Mouse (Mus musculus) adrenal gland (tissue): ENCODE measurements around the gene Thsd7b.

ENCODE experiments used
- intact Hi-C: fragments of 180-260 bp; cut with DNase I; formaldehyde crosslinking; loops from one replicate; pipeline ENCODE4 v1.15.1; 2025
- long read RNA-seq, 2 experiments: library from polyadenylated mRNA; unstranded; transcript quantifications; one replicate each; pipeline ENCODE4 v2.0.0; 2020; ENCODE audit warnings: borderline replicate concordance in 1 of 2; ENCODE audit not compliant: insufficient replicate concordance in 1 of 2

Gene Thsd7b
- long read RNA-seq, experiment 1, partial matches to known transcripts = 0 of 1 reads
- long read RNA-seq, experiment 1, other reads (novel, unspliced or antisense) = 1 of 1 reads
- long read RNA-seq, experiment 2 = 0 reads

DNA sequence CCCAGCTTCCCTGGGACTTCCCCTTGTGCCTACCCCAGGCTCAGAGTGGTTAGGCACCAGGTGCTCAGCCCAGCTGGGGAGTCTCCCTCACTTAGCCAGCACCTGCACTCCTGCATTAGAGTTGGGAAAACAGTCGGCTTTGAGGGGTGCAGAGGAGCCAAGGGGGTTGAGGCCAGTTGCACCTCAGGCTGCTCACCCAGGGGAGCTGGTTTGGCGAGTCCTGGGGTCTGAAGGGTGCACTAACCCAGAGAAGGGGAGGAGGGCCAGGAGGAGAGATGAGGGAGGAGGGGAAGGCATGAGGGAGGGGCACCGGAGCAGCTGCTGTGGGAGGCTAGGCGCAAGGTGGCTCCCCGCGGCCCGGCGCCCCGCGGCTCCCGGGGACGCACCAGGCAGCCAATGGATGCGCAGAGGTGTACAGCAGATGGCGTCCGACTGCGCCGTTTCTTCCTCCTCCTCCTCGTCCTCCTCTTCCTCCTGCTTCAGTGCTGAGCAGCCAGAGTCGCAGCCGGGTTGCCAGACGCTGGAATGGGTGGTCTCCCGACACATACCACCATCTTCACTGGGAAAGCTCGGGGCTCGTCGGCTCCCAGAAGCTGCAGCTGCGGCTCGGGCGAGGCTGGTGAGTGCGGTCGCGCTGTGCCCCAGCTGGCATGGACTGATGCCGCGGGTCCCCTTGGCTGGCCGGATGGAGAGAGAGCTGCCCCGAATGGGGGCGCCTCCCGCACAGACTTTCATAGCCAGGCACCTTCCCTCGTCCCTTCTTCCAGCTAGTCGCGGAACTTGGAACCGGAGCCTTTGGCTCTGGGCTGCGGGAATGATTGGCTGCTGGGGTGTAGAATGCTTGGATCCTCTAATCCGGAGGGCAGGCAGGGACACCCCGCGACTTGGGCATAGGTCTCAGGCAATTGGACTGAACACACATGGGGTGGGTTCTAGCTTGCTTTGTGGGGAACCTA is at the start of gene Thsd7b:
TSS of gene Thsd7b (plus strand) at position 321 of the 956 bp plus-strand sequence.
- intact Hi-C loops = no loop called here

DNA sequence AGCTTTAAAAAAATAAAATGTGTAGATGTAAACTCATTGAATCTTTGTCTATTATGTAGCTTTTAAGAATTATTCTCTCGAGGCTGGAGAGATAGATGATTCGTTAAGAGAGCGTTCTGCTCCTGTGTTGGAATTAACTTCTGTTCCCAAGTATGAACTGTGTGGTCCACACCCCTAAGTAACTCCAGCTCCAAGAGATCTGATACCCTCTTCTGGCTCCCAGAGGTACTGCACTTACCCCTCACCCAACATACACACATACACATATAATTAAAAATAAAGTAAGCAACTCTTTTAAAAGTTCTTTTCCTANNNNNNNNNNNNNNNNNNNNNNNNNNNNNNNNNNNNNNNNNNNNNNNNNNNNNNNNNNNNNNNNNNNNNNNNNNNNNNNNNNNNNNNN is 28.8 kb upstream of the Thsd7b start:
- intact Hi-C loops = loop anchor here (5.0 kb wide), 1 partner anchor 372 kb away; no protein-coding TSS in a partner anchor

DNA sequence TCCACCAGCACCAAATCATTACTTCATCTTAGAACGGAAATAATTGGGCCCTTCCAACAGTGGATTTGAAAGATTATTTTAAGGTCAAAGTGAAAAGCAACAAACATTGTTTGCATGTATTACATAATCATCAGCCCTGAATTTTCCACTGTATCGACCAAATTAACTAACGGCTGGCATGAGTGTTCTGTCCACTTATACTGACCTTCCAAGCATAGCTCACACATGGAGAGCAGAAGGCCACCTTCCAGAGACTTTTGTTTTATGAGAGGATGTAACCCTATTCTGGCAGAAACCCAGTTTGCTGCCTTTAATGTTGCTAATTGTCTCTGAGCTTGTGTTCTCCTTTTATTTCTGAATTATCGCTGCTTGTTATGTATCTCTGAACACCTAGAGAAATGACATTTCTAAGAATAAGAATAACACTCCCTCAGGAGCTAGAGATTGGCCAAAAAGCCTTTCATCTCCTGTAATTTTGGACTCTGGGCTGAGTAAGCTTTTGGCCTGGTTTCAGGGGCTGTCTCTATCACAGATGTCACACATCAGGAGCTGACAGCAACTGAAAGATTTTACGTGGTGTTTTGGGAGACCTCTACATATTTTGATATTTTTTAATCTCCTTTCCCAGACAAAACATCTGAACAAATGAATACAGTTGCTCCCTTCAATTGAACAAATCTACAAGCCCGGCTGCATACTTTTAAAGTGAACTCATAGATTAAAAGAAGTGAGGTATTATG is 22.2 kb upstream of the Thsd7b start:
- intact Hi-C loops = no loop called here

DNA sequence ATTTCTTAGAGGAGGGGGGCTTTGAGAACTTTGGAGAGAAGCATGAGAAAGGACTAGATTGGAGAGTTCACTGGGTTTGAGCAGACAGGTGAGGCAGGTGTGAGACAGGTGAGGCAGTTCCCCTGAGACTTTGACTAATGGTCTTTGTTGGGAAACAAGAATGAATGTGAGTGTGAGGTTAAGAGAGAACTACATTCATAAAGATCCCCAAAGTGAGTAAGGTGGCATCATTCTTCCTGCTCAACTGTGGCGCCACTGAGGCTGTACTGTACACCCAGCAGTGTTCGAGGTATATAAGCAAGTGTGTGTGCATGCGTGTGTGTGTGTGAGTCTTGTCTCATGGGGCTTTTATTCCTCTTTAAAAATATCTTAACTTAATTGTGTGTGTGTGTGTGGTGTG is 6.4 kb upstream of the Thsd7b start:
- intact Hi-C loops = no loop called here

DNA sequence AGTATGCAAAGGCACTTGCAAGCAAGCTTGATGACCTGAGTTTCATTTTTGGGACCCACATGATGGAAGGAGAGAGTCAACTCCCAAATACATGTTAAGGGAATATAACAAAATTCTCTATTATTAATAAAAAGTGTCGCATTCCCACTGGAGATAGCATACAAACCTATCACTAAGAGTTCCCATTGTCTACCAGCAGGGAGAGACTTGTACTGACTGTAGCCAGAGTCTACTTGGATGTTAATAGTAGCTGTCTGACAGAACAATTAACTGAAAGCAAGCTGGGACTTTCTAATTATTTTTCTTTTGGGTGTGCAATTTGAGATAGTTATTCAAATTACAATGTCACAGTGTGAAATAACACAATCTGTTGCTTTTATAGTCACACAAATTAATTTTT is 31.1 kb downstream of the Thsd7b start:
- intact Hi-C loops = no loop called here

DNA sequence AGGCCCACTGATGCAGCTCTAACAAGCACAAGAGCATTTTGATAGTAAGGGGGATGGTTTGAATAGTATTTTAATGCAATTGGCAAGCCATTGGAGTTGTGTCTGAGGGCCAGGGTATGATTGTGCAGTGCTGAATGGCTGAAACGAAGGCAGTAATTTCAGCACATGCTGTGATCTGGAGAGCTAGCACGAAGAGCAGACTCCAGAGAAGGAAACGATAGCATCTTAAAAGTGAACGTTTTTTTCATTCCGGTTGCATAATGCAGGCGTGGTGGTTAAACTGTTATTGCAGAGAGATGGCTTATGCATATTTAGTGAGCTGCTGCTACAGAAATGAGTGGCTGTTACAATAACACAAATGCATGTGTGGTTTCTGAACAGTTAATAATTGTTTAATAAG is 51.3 kb downstream of the Thsd7b start:
- intact Hi-C loops = no loop called here

DNA sequence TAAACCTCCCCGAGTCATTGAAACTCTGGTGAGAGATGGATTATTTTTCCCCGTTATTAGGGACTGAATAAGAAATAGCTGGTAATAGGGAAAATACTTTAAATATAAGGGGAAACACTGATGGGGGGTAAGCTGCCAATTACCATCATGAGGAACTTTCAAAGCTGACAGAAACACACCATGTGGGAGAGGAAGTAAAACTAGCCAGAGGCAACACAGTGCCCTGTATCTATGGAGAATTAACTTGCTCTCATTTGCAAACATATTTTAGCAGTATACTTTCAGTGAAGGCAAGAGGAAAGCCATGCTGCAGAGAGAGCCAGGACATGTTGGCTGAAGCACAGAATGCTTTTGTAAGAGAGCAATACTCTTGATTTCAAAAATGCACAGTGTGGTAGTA is 51.7 kb downstream of the Thsd7b start:
- intact Hi-C loops = no loop called here

DNA sequence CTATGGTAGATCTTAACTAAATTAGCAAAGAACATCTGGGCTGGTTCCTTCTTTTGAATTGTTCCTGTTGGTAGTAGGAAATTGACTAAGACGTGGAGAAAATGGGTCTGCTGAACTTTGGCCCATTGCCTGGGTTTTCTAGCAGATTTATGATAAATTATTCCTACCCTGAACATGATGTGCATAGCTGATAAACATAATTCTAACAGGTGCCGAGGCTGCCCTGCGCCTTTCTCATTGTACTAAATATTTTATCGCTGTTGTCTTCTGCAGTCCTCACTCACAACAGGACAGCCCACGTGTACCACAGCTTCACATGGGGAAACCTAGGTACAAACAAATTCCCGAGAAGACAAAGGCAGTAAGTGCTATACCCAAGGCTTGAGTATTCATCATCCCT is 83.5 kb downstream of the Thsd7b start:
- intact Hi-C loops = no loop called here

DNA sequence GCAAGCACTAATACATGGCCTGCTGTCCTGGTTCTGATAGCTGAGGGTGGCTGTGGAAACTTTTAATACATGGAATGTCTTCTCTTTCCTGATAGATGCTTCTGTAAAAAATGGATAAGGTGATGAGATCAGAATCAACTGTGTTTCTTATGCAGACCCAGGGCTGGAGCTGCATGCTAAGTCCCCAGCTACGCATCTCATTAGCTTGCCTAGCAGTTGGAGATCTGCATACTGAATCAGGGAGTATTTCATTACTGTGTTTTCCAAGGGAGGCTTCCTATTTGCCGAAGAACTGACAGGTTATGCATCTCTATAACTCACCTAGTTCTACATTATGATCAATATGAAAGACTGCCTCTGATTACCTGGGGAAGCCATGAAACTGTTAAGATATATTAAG is 84.3 kb downstream of the Thsd7b start:
- intact Hi-C loops = no loop called here

DNA sequence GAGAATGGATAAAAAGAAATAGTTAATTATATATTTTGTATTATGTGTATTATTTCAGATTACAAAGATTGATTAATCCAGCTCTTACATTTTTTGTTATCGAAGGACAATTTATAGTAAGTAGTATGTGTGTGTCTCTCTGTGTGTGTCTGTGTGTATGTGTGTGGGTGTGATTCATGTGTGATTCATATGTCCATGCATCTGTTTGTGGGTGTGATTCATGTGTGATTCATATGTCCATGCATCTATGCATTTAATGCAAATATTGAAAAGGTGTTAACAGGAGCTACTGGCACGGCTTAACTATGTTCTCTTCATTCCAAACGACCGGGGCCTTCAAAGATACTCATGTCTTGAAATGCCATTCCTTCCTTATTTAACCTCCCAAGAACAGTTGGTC is 90.3 kb downstream of the Thsd7b start:
- intact Hi-C loops = loop anchor here (10.0 kb wide), 1 partner anchor 309 kb away; no protein-coding TSS in a partner anchor

DNA sequence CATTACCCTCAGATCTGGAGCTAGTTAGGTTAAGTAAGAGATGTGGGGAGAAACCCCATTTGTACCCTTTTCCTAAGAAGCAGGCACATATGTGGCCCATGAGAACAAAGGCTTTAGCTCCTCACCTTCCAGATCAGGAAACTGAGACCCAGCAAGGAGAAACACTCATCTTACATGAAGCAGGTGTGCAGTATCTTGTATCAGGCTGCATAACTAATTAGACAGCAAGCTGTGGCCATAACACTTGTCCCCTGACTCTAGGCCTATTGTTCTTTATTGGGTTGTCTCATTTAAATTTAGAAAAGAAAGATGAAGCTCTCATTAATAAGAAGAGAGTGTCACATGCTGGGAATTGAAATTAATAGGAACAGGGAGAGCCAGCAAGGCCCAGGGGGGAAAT is 91.7 kb downstream of the Thsd7b start:
- intact Hi-C loops = loop anchor here (10.0 kb wide), 1 partner anchor 310 kb away; no protein-coding TSS in a partner anchor

DNA sequence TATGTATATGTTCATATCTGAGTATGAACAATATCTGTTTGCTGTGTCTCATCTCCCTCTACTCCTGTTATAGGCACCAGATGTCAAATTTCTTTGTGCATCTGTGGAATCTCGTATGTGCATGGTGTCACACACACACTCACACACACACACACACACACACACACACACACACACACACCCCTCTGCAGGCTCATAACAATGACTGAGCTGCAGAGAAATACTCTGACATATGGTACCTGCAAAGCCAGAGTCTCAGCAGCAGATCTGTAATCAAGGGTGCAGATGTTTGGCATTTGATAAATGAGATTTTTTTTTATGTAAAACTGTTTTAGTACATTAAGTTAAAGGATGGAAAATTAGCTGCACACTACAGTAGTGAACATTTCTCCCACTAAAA is 92.5 kb downstream of the Thsd7b start:
- intact Hi-C loops = loop anchor here (10.0 kb wide), 1 partner anchor 311 kb away; no protein-coding TSS in a partner anchor

DNA sequence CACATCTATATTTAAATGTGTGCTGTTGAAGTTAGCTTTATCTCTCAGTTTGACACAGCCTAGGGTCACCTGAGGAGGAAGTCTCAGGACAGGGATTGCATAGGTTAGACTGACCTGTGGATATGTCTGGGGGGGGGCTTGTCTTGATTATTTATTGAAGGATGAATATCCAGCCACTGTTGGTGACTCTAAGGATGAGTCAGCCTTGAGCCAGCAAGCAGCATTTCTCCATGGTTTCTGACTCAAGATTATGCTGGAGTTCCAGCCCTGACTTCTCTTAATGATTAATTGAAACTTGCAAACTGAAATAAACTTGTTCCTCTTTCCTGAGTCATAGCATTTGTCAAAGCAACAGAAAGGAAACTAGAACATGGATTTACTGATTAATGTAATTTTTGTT is 113.4 kb downstream of the Thsd7b start:
- intact Hi-C loops = no loop called here

DNA sequence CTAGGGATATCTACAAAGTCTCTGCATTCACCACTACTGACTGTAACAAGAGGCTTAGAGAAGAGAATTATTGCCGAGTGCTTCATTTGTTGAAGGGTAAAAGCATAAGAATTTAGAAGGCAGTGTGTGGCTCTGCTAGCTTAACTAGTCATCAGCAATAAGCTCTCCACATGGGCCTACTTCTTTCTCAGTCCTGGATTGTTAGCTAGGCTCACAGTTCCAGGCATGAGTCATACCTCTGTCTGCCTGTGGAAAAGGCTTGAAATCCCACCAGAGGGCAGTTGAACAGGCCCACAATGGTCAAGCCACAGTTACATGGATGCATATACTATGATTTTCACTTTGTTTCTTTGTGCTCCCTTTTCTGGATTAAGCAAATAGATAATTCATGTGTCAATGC is 138.5 kb downstream of the Thsd7b start:
- intact Hi-C loops = no loop called here

DNA sequence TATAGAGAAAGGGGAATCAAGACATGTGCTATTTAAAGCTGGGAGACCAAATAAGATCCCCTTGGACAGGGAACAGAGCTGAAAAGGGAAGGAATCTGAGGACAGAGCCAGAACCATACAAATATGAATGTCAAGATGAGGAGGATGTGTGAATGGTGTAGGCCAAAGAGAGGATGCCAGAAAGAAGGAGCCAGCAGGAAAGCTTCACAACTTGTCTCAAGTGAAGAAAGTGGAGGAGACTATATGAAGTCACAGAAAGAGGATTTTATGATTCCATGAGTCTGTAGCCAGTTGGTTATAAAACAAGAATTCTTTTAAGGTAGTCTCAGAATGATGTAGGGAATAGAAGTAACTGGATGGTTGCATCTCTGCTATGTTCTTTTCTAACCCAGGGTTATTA is 148.5 kb downstream of the Thsd7b start:
- intact Hi-C loops = no loop called here

DNA sequence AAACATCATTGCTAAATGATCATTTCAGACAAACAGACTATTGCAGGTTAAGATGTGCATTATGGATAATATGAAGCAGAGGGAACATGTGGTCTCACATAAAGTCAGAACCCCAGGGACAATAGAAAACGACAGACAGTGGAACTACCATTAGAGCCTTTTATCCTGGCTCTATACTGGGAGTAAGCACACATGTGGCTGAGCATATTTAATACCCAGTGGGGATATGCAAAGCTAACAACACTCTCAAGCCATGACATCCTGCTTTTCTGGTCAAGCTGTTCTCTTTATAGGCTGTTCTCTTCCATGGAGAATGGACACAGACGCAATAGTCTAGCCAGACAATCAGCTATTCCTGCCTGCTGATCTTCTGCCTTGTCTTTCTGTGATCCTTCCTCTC is 191.3 kb downstream of the Thsd7b start:
- intact Hi-C loops = no loop called here

DNA sequence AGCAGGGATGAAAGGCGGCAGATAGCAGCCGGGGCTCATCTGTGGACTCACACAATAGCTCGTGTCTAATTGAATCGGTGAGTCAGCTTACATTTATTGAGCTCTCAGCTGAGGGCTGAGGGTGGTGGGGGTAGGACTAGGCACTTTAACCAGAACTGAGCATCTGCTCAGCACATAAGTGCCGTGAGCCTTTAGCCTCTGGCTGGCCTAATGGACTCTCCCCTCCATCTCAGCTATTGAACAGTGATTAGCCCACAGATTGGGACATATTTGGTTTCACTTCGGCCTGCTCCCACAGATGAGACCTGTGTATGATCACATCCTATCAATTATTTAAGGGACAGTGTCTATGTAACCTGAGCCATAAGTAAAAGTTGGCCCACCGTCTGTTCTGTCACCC is 200.4 kb downstream of the Thsd7b start:
- intact Hi-C loops = no loop called here

DNA sequence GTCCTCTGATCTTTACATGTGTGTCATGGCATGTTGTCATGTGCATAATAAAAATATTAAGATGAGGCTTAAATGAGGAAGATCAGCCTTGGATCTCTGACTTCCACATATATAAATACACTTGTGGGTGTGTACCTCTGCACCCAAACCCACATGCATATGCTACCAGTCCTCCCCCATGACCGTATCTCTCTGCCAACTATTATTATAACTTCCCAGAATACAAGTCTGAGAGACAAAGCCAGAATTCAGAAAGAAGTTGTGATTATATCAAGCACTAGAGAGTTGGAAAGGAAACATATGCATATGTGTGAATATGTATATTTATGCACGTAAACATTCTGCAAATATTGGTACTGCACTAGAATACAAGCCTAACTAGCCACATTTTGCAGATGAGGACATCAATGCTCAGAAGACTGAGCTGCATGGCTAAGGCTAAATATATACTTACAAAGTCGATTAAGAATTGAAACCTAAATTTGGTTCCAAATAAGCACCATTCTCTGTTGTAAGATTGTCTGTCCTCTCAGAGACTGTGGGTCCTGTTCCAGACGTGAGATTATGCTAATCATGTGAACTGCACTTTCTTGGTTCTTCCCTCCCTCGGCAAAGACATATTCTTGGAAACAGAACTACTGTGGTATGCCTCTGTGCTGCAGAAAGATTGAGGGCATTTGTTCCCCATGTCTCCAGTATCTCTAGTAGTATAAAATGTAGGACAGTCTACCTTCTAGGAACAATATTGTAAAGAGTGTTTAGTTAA is 211.3 kb downstream of the Thsd7b start:
- intact Hi-C loops = no loop called here

DNA sequence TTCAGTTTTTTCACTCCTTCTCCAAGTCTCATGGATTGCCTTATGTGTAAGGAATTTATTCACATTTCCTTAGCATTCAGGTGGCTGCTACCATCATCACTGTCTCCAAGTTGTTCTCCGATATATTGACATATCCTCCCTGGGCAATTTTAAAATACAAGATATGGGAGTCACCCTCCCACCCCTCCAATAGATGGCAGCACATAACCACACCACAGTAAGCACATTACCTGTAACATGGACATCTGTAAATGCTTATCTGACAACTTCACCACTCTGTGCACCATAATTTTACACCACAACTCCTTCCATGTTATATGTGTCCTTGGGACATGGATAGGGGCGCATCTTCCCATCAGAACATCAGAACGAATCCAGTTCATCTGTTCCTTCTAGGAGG is 218.0 kb downstream of the Thsd7b start:
- intact Hi-C loops = loop anchor here (5.0 to 10.0 kb wide), 3 partner anchors 224 to 864 kb away; no protein-coding TSS in a partner anchor

DNA sequence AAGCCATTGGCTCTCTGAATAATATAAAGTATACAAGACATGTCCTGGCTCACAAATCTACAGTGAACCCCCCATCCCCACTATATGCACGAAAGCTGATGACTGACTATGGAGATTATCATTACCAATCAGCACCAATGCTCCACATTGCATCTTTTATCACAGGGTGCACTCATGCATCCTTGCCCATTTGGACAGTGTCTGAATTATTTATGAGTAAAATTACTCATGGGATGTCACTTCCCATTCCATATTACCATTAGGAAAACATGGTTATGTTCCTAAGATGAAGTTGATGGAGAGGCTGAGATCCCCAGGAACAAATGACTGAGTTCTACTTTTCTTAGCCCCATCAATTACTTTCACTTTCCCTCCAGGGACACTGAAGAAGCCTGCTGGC is 220.8 kb downstream of the Thsd7b start:
- intact Hi-C loops = loop anchor here (5.0 to 10.0 kb wide), 3 partner anchors 221 to 861 kb away; no protein-coding TSS in a partner anchor

DNA sequence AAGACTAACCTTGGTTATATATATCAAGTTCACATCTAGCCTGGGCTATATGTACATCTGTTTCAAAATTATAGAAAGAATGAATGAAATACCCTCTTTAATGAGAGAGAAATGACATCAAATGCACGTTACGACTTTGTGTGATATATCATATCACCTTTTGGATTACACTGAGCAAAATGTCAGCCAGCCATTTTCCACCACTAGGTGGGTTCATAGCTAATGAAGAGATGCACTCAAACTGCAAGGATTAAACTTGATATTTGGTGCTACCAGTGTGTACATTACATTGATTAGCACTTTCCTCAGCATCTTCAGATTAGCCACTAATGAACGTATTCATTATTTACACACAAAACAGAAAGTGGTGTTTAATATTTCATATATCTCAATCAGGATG is 228.6 kb downstream of the Thsd7b start:
- intact Hi-C loops = no loop called here
